Mouse (Mus musculus) hindbrain, embryonic 16.5 days (tissue): ENCODE data around the gene Prl5a1. TPM values are rescaled to one million over a fixed set of nuclear protein-coding genes. Genes with fewer than 3 reads are reported as not detected.

Source experiments
- ATAC-seq: fragments of 200-750 bp; cut with Nextera tagmentation; 2 replicates; pipeline ENCODE4 v1.8.0; 2017; ENCODE audit warnings: moderate TSS enrichment, moderate library complexity
- H3K27ac ChIP-seq: fragments of 300-500 bp; sonication (generic); 2 replicates; pipeline ENCODE4 v1.5.1; 2014; ENCODE audit warnings: low read depth, mild to moderate bottlenecking, control low read depth, low read length, moderate library complexity
- H3K27me3 ChIP-seq: fragments of 300-500 bp; sonication (generic); replicated peaks from 2 replicates; pipeline ENCODE4 v1.6.1; 2014; ENCODE audit warnings: low read length; ENCODE audit not compliant: control insufficient read depth, insufficient read depth
- H3K36me3 ChIP-seq: fragments of 300-500 bp; sonication (generic); 2 replicates; pipeline ENCODE4 v1.6.1; 2014; ENCODE audit warnings: mild to moderate bottlenecking, low read length, moderate library complexity, mixed read lengths; ENCODE audit not compliant: control insufficient read depth, insufficient read depth
- H3K4me1 ChIP-seq: fragments of 300-500 bp; sonication (generic); 2 replicates; pipeline ENCODE4 v1.6.1; 2014; ENCODE audit warnings: low read depth, low read length; ENCODE audit not compliant: control insufficient read depth, insufficient read depth
- H3K4me2 ChIP-seq: fragments of 300-500 bp; sonication (generic); 2 replicates; pipeline ENCODE4 v1.6.1; 2014; ENCODE audit warnings: mild to moderate bottlenecking, low read length, control low read depth, moderate library complexity
- H3K4me3 ChIP-seq: fragments of 300-500 bp; sonication (generic); 2 replicates; pipeline ENCODE4 v1.5.1; 2014; ENCODE audit warnings: mild to moderate bottlenecking, low read length, control low read depth, moderate library complexity
- H3K9ac ChIP-seq: fragments of 300-500 bp; sonication (generic); 2 replicates; pipeline ENCODE4 v1.6.1; 2014; ENCODE audit warnings: low read depth, mild to moderate bottlenecking, control low read depth, low read length, moderate library complexity
- H3K9me3 ChIP-seq: fragments of 300-500 bp; sonication (generic); 2 replicates; pipeline ENCODE4 v1.6.1; 2014; ENCODE audit warnings: mild to moderate bottlenecking, low read length, moderate library complexity; ENCODE audit not compliant: control insufficient read depth
- WGBS: fragments of 180-500 bp; shearing (Covaris S2); extraction: QIAGEN DNeasy Blood & Tissue Kit; methylation state at CpG from one replicate; pipeline ENCODE4 v1.1.7; 2014; 5-methylcytosine and 5-hydroxymethylcytosine counted together
- polyA plus RNA-seq: library from polyadenylated mRNA; unstranded; fragments of >200 nt; fragmentation: Nextera tagmentation; extraction: Ambion mirVana; gene quantifications from 2 replicates; pipeline ENCODE4 v1.2.1, GENCODE M21; 2015

The Prl5a1 gene
- not detected in 2 replicates for polyA plus RNA-seq

DNA sequence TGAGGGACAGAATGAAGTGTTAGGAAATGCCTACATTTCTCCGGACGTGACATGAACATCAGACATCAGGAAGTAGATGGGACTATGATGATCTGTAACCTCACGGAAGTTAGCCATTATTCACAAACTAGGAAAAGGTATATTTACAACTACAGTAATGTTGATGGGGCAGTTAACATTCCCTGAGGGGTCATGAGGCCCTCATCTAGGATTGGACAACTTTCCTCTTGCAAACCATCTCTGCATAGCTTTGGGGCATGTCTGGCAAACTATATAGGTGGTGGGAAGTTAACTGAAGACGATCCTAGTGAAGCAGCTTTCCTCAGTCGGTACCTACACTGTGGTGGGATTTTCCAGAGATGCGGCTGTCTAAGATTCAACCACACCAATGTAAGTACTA, at the start of gene Prl5a1:
Gene Prl5a1 (plus strand): TSS at position 301 of the 400 bp plus-strand sequence.
- H3K27ac ChIP-seq = no peak within 1 kb of the TSS
- no peak within 1 kb of the TSS for H3K4me3 ChIP-seq
- H3K36me3 ChIP-seq = no peaks in the 10 kb centered on the region
- 95% methylated on average over 6 of the region's 6 CpGs for WGBS
- no peak for ATAC-seq
- H3K9ac ChIP-seq = no peak within 1 kb of the TSS
- no peak within 1 kb of the TSS for H3K4me2 ChIP-seq
- no peaks in the 10 kb centered on the region for H3K9me3 ChIP-seq
- H3K4me1 ChIP-seq = no peaks in the 10 kb centered on the region
- no peaks in the 10 kb centered on the region for H3K27me3 ChIP-seq

DNA sequence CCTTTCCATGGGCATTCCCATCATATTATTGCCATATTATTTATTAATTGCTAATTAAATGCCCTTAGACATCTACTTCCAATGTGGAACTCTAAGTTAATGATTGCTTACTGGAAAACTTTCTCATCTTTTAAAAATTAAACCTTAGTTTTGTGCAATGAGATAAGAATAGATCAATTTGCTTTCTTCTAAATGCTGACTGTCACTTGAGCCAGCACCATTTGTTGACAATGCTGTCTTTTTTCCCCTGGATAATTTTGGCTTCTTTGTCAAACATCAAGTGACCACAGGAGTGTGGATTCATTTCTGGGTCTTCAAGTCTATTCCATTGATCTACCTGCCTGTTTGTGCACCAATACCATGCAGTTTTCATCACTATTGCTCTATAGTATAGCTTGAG, 46.1 kb upstream of the Prl5a1 start:
- no peak overlapping the region for H3K4me2 ChIP-seq
- no peak for ATAC-seq
- H3K4me3 ChIP-seq = no peak overlapping the region
- no peaks in the 10 kb centered on the region for H3K9me3 ChIP-seq
- no peaks in the 10 kb centered on the region for H3K27me3 ChIP-seq
- no peak overlapping the region for H3K9ac ChIP-seq
- H3K27ac ChIP-seq = no peak overlapping the region
- no peaks in the 10 kb centered on the region for H3K36me3 ChIP-seq
- no peaks in the 10 kb centered on the region for H3K4me1 ChIP-seq

DNA sequence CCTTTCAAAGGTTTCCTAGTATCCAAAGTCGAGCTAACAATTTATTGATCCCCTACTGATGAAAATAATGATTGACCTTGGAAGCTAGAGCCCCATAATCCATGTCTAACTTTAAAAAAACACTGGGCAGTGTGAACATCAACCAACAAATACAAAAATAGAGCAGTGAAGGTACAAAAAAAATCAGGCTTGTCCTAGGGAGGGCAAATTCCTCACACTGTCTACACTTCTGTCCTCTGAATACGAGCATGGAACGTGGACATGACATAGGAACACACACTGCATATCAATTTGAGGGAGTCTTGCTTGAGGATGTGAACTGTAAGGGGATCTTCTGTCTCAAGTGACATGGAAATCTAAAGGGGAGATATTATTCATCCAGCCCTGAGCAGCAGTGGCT, 33.7 kb upstream of the Prl5a1 start:
- Histone ChIP-seq H3K27ac (no peak overlapping the region), H3K4me2 (no peak overlapping the region), H3K4me3 (no peak overlapping the region), H3K9me3 (no peaks in the 10 kb centered on the region), H3K9ac (no peak overlapping the region), H3K27me3 (no peaks in the 10 kb centered on the region), H3K4me1 (no peaks in the 10 kb centered on the region), H3K36me3 (no peaks in the 10 kb centered on the region)
- ATAC-seq = no peak
- 88% methylated on average over 3 of the region's 3 CpGs for WGBS

DNA sequence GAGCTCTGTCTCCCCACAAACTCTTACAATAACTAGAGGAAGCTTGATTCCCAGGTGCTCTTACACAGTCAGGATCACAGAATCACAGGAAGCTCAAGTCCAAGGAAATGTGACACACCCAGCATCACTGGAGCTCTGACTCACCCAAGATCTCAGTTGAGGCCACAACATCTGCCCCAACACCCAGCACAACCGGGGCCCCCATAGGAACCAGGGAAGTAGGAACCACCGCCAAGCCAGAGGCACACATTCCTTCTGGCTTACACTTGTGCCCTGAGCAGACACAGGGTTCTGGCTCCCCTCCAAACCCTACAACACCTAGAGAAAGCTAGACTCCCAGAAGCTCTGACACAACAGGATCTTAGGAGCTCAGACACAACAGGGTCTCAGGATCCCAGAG, 9.5 kb upstream of the Prl5a1 start:
- Histone ChIP-seq H3K36me3 (no peaks in the 10 kb centered on the region), H3K27ac (no peak overlapping the region), H3K4me2 (no peak overlapping the region), H3K9ac (no peak overlapping the region), H3K4me3 (no peak overlapping the region), H3K27me3 (no peaks in the 10 kb centered on the region), H3K4me1 (no peaks in the 10 kb centered on the region), H3K9me3 (no peaks in the 10 kb centered on the region)
- no peak for ATAC-seq
- WGBS = 71% methylated on average over 2 of the region's 2 CpGs

DNA sequence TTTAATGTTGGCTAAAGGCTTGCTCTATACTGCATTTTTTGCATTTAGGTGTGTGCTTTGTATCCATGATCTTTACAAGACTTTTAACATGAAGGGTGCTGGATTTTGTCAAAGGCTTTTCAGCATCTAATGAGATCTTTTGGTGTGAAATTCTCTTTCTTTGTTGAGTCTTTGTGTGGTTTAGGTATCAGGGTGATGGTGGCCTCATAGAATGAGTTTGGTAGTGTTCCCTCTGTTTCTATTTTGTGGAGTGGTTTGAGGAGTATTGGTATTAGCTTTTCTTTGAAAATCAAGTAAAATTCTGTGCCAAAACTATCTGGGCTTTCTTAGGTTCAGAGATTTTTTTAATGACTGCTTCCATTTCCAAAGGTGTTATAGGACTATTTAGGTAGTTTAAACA, 6.5 kb upstream of the Prl5a1 start:
- H3K9me3 ChIP-seq = no peaks in the 10 kb centered on the region
- H3K27me3 ChIP-seq = no peaks in the 10 kb centered on the region
- no peak overlapping the region for H3K4me3 ChIP-seq

More for the DNA sequence above, 6.5 kb upstream of the Prl5a1 start:
- Histone ChIP-seq H3K36me3 (no peaks in the 10 kb centered on the region), H3K9ac (no peak overlapping the region), H3K27ac (no peak overlapping the region), H3K4me2 (no peak overlapping the region), H3K4me1 (no peaks in the 10 kb centered on the region)
- no peak for ATAC-seq

Other genes starting within 250 kb of the Prl5a1 start
- gene Prl4a1, start 126.3 kb upstream of the Prl5a1 start, polyA plus RNA-seq = not detected in 2 replicates
- 3.2 and 3.4 TPM in 2 replicates for gene Gm11361, start 115.0 kb downstream of the Prl5a1 start, polyA plus RNA-seq